Mouse (Mus musculus) midbrain, embryonic 12.5 days (tissue): Measurements from ENCODE around the gene Gm43064. TPM values are rescaled to one million over a fixed set of nuclear protein-coding genes. Genes with fewer than 3 reads are reported as not detected.
"Not testable (repeated sequence)": the region's sequence is repeated elsewhere in the genome, so short reads cannot be mapped to it uniquely, and the experiment has no call there.

Experiments
- ATAC-seq: fragments of 200-750 bp; cut with Nextera tagmentation; 2 replicates; pipeline ENCODE4 v1.8.0; 2017; ENCODE audit warnings: low read depth, moderate TSS enrichment, moderate library complexity; ENCODE audit not compliant: low FRiP score
- H3K27ac ChIP-seq: fragments of 300-500 bp; sonication (generic); replicated peaks from 2 replicates; pipeline ENCODE4 v1.5.1; 2016; ENCODE audit warnings: mild to moderate bottlenecking
- H3K27me3 ChIP-seq: fragments of 300-500 bp; sonication (generic); 2 replicates; pipeline ENCODE4 v1.6.1; 2016; ENCODE audit warnings: mild to moderate bottlenecking
- H3K36me3 ChIP-seq: fragments of 300-500 bp; sonication (generic); 2 replicates; pipeline ENCODE4 v1.6.1; 2016
- H3K4me1 ChIP-seq: fragments of 300-500 bp; sonication (generic); 2 replicates; pipeline ENCODE4 v1.6.1; 2016
- H3K4me2 ChIP-seq: fragments of 300-500 bp; sonication (generic); replicated peaks from 2 replicates; pipeline ENCODE4 v1.6.1; 2016; ENCODE audit warnings: mild to moderate bottlenecking, moderate library complexity
- H3K4me3 ChIP-seq: fragments of 300-500 bp; sonication (generic); 2 replicates; pipeline ENCODE4 v1.5.1; 2016; ENCODE audit warnings: mild to moderate bottlenecking
- H3K9ac ChIP-seq: fragments of 300-500 bp; sonication (generic); replicated peaks from 2 replicates; pipeline ENCODE4 v1.6.1; 2016; ENCODE audit warnings: mild to moderate bottlenecking, moderate library complexity
- H3K9me3 ChIP-seq: fragments of 300-500 bp; sonication (generic); 2 replicates; pipeline ENCODE4 v1.6.1; 2016; ENCODE audit warnings: mild to moderate bottlenecking
- WGBS: fragments of 180-500 bp; shearing (Covaris S2); methylation state at CpG from one replicate; pipeline ENCODE4 v1.1.7; 2016; 5-methylcytosine and 5-hydroxymethylcytosine counted together
- polyA plus RNA-seq: library from polyadenylated mRNA; unstranded; fragments of >200 nt; fragmentation: Nextera tagmentation; extraction: Ambion mirVana; gene quantifications from 2 replicates; pipeline ENCODE4 v1.2.1, GENCODE M21; 2016

Gm43064 gene
- polyA plus RNA-seq, 1 experiment from 2014 or later, result not detected

- no peak for ATAC-seq
Measured at GRCm38 (mm10) chr3:103839711-103840110, 30.3 kb downstream of the Gm43064 start.

DNA sequence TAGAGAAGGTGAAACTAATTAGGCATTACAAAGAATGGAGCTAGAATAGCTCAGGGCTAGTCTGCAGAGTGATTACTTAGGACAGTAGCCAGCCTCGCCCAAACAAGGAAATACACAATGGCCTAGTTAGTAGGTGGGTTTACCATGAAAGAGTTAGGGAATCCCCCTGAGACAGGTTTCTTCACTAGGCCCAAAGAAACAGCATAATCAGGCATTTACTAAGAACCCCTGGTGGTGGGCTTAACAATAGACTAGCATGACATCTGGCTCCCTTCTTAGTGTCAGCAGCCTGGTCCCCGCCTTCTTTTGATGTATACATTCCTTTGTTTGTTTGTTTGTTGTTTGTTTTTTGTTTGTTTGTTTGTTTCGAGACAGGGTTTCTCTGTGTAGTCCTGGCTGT, 30.8 kb downstream of the Gm43064 start:
- WGBS, result 81% methylated on average over 3 of the region's 3 CpGs
- not testable (repeated sequence) for H3K4me3 ChIP-seq, H3K9ac ChIP-seq, ATAC-seq, H3K4me2 ChIP-seq, H3K27me3 ChIP-seq, H3K9me3 ChIP-seq, H3K4me1 ChIP-seq, H3K27ac ChIP-seq, H3K36me3 ChIP-seq

More at GRCm38 (mm10) chr3:103839711-103840110, 30.3 kb downstream of the Gm43064 start:
- no peaks in the 10 kb centered on the region for H3K36me3 ChIP-seq
- no peak overlapping the region for H3K27ac ChIP-seq
- H3K4me3 ChIP-seq, result no peak overlapping the region
- 93% methylated on average over 6 of the region's 6 CpGs for WGBS
- no peak overlapping the region for H3K9ac ChIP-seq
- H3K27me3 ChIP-seq, result no peaks in the 10 kb centered on the region
- no peaks in the 10 kb centered on the region for H3K4me1 ChIP-seq
- no peak overlapping the region for H3K4me2 ChIP-seq
- no peaks in the 10 kb centered on the region for H3K9me3 ChIP-seq

DNA sequence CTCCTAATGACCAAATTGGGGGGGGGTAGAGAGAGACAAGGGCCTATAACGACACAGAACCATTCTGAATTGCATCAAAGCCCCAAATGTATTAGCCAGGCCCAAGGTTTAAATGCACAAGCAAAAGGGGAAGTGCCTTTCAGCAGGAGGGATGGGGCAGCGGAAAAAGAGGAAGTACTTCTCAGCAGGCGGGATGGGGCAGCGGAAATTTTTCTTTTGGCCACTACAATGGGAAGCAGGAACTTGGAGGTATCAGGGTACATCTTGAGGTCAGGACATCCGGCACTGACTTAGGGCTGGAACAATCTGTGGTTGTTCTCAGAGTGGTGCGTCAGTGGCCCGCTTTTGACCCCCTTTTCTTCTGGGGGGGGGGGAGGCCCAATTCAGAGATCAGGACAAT, 31.6 kb downstream of the Gm43064 start:
- H3K4me2 ChIP-seq, H3K36me3 ChIP-seq, H3K27me3 ChIP-seq, ATAC-seq, H3K9me3 ChIP-seq, H3K9ac ChIP-seq, H3K4me3 ChIP-seq, H3K4me1 ChIP-seq, H3K27ac ChIP-seq: not testable (repeated sequence)
- WGBS, result 92% methylated on average over 7 of the region's 7 CpGs

GRCm38 (mm10) chr3:103850644-103851363, 41.4 kb downstream of the Gm43064 start:
- Histone ChIP-seq H3K4me1 (no peaks in the 10 kb centered on the region), H3K27ac (no peak overlapping the region), H3K27me3 (no peaks in the 10 kb centered on the region), H3K9ac (no peak overlapping the region), H3K9me3 (no peaks in the 10 kb centered on the region), H3K4me3 (no peak overlapping the region), H3K4me2 (no peak overlapping the region), H3K36me3 (no peaks in the 10 kb centered on the region)
- 85% methylated on average over 9 of the region's 9 CpGs for WGBS
- ATAC-seq, result no peak

- Histone ChIP-seq H3K4me1 (no peaks in the 10 kb centered on the region), H3K27ac (no peak overlapping the region), H3K36me3 (no peaks in the 10 kb centered on the region), H3K9ac (no peak overlapping the region), H3K4me3 (no peak overlapping the region), H3K4me2 (no peak overlapping the region), H3K27me3 (no peaks in the 10 kb centered on the region), H3K9me3 (no peaks in the 10 kb centered on the region)
- no peak for ATAC-seq
- WGBS, result 94% methylated on average over 6 of the region's 6 CpGs
Measured at GRCm38 (mm10) chr3:103851481-103851880, 42.1 kb downstream of the Gm43064 start.

DNA sequence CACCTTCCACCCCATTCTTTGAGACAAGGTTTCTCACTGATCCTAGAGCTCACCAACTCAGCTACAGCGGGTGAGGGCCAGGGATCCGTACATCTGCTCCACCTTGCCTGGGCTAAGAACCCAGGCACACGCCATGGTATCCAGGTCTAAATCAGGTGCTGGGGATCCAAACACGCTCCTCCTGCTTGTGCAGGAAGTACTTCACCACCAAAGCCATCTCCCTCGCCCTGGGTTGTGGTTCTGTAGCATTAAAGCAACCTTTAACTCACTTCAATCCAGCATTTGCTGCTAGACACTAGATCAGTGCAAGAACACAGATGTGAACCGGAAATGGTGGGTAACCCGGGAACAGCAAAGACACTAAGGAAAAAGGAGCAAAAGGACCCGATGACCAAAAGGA, 42.5 kb downstream of the Gm43064 start:
- Histone ChIP-seq H3K4me2 (no peak overlapping the region), H3K4me1 (no peaks in the 10 kb centered on the region), H3K36me3 (no peaks in the 10 kb centered on the region), H3K27me3 (no peaks in the 10 kb centered on the region), H3K4me3 (no peak overlapping the region), H3K9me3 (no peaks in the 10 kb centered on the region), H3K27ac (no peak overlapping the region), H3K9ac (no peak overlapping the region)
- no peak for ATAC-seq
- whole genome bisulfite sequencing, result 86% methylated on average over 8 of the region's 8 CpGs

GRCm38 (mm10) chr3:103852565-103853299, 43.4 kb downstream of the Gm43064 start:
- Histone ChIP-seq H3K27me3 (no peaks in the 10 kb centered on the region), H3K4me2 (no peak overlapping the region), H3K36me3 (no peaks in the 10 kb centered on the region), H3K4me1 (no peaks in the 10 kb centered on the region), H3K27ac (no peak overlapping the region), H3K9me3 (no peaks in the 10 kb centered on the region), H3K4me3 (no peak overlapping the region), H3K9ac (no peak overlapping the region)
- no peak for ATAC-seq
- 73% methylated on average over 3 of the region's 3 CpGs for WGBS

DNA sequence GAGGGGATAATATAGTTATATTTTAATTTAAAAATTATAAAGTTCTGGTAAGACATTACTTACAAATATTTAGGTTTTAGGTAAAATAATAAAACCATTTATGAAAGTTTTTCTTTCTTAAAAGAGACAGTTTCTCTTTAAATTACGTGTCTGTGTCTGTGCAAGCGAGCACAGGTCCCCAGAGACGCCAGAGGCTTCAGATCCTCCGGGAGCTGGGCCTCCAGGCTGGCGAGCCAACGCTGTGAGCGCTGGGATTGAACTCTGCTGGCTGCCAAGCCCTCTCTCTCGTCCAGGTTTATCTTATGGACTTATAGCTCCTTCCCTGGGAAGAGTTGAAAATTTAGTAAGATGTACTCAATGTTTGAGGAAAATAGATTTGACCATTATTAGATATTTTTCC, 44.4 kb downstream of the Gm43064 start:
- ATAC-seq, result no peak
- Histone ChIP-seq H3K27ac (no peak overlapping the region), H3K4me2 (no peak overlapping the region), H3K9me3 (no peaks in the 10 kb centered on the region), H3K4me1 (no peaks in the 10 kb centered on the region), H3K27me3 (no peaks in the 10 kb centered on the region), H3K36me3 (no peaks in the 10 kb centered on the region), H3K4me3 (no peak overlapping the region), H3K9ac (no peak overlapping the region)
- WGBS, result 73% methylated on average over 8 of the region's 8 CpGs

DNA sequence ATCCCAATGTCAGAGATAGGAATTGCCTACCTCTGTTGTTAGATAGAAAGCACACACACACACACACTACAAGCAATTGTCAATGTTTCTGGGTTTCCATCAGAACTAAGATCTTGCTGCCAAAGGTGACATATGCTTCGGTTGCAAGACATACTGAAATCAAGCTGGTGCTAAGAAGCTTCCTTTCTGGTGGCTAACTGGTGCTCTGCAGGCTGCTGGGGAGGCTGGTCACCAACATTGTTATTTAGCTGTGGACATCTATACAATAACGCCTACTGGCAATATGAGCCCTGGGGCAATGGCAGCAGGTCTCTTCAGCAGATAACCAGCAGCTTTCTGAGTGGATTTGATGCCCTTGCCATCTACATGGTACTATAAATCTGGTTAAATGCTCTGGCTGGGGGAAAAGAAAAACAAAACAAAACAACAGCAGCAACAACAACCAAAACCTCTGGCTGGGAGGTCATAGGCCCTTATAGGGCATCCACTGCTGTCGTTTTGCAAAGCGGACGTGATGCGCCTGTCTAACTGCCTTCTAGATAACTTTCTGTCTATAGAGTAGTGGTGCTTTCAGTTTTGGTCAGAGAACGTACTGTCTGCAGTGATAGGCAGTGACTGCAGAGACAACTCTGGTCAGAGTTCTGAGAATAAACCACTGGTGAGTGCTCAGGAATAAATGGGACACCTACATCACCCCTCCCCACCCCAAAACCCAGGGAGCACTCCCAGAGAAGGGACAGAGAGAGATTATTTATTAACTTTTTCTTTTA, 47.8 kb downstream of the Gm43064 start:
- no peak overlapping the region for H3K4me3 ChIP-seq
- H3K27me3 ChIP-seq, result no peaks in the 10 kb centered on the region
- no peaks in the 10 kb centered on the region for H3K36me3 ChIP-seq
- no peak for ATAC-seq
- H3K4me1 ChIP-seq, result no peaks in the 10 kb centered on the region
- H3K27ac ChIP-seq, result no peak overlapping the region
- H3K4me2 ChIP-seq, result no peak overlapping the region
- H3K9me3 ChIP-seq, result no peaks in the 10 kb centered on the region
- WGBS, result 89% methylated on average over 7 of the region's 7 CpGs
- H3K9ac ChIP-seq, result no peak overlapping the region

DNA sequence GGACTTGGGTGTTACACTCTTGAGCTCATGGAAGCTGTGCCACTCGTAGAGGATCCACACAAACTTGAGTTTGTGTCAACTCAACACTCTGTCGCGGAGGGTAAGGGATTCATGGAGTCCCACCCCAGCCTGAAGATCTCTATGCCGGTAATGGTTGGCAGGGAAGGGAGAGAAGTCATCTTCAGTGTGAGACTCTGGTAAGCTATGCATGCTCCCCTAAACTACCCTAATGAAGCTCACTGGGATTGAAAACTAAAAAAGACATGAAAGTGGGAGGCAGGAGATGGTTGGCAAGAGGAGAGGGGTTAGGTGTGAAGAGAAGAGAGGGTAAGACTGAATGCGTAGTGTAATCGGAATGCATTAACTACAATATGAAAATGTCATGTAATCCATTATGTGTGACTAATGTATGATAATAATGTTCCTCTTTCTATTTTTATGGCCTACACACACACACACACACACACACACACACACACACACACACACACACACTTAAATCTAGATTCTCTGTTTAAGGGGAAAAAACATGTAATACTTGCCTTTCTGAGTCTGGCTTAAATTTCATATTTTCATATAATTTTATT, 48.7 kb downstream of the Gm43064 start:
- no peak for ATAC-seq
- no peaks in the 10 kb centered on the region for H3K36me3 ChIP-seq
- H3K9me3 ChIP-seq, result no peaks in the 10 kb centered on the region
- WGBS, result 91% methylated on average over 6 of the region's 6 CpGs
- H3K9ac ChIP-seq, result no peak overlapping the region
- H3K4me1 ChIP-seq, result no peaks in the 10 kb centered on the region
- no peaks in the 10 kb centered on the region for H3K27me3 ChIP-seq
- H3K4me3 ChIP-seq, result no peak overlapping the region
- H3K4me2 ChIP-seq, result no peak overlapping the region
- no peak overlapping the region for H3K27ac ChIP-seq

GRCm38 (mm10) chr3:103858881-103859801, 49.8 kb downstream of the Gm43064 start, which contains the start of gene Ptpn22:
Ptpn22 (plus strand) TSS chr3:103859795.
- H3K9ac ChIP-seq, result no peak within 1 kb of the TSS
- 77% methylated on average over 12 of the region's 12 CpGs for WGBS

More at GRCm38 (mm10) chr3:103858881-103859801, 49.8 kb downstream of the Gm43064 start, which contains the start of gene Ptpn22:
- Histone ChIP-seq H3K4me3 (no peak within 1 kb of the TSS), H3K9me3 (no peaks in the 10 kb centered on the region), H3K27ac (no peak within 1 kb of the TSS), H3K36me3 (no peaks in the 10 kb centered on the region), H3K4me1 (no peaks in the 10 kb centered on the region), H3K27me3 (no peaks in the 10 kb centered on the region), H3K4me2 (no peak within 1 kb of the TSS)
- ATAC-seq, result no peak
